In the genomic region with DNA sequence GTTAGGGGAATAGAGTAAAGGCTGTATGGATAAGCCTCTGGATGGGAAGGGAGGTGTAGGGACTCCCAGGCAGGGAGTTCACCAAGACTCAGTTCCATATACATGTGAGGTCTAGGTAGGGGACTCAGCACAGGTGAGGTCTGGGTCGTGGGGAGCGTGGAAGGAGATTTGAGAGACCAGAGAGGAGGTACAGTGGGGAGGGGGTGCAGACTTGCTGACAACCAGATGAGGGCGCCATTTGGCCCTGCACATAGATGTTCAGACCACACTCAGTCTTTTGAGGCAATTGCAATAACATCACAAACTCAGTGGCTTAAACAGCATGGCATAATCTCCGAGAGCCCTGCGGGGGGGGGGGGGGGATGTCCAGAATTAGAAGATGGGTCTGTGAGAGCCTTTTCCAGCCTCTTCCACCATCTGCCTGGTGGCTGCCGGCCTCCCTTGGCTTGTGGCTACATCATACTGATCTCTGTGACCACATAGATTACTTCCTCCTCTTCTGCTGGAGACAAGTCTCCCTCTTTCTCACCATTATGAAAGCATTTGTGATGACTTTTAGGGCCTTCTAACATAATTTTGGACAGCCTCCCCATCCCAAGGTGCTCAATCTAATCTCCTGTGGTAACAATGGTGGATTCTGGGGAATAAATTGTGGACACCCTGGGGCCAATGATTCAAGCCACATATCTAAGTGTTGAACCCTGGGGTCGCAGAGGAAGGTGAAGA, we compare ENCODE assay signal across 10 mouse cellular contexts.
DNase-seq lines count a peak whose midpoint lies in the region; ATAC-seq and TF ChIP-seq lines count a peak whose summit lies in the region.
"Had no signal": no experiment of that assay in that cellular context is flagged by ENCODE, and none has a peak within 500 bp of the region (broad histone marks: within the 10 kb centered on the region; RNA-seq: fewer than 3 reads in every experiment).

No protein-coding gene starts in this region.

- H3K4me2 ChIP-seq in hindbrain, embryonic 11.5 days (replicated peaks; ENCODE audit: low read depth, low read length), result no peak overlapping the region
- no peak overlapping the region for H3K4me2 ChIP-seq in hindbrain, embryonic 13.5 days

- no peak overlapping the region for H3K27ac ChIP-seq in hindbrain, embryonic 11.5 days (ENCODE audit: low read depth, low read length)
- no peak overlapping the region for H3K27ac ChIP-seq in hindbrain, embryonic 13.5 days
- no peak overlapping the region for H3K27ac ChIP-seq in cortical plate, adult 2 months (ENCODE audit: insufficient read depth, low read length)

- peak; percentile 31; the same call in 1 of the 2 replicates for TF ChIP-seq CTCF in cortical plate, adult 2 months (IDR thresholded peaks at IDR 0.05; ENCODE audit: extremely low read depth, insufficient read depth, low read length)

- H3K9ac ChIP-seq in hindbrain, embryonic 11.5 days (ENCODE audit: low read depth, low read length), result no peak overlapping the region
- no peak overlapping the region for H3K9ac ChIP-seq in hindbrain, embryonic 13.5 days

- H3K4me1 ChIP-seq in hindbrain, embryonic 11.5 days (replicated peaks; ENCODE audit: control insufficient read depth, insufficient read depth, low read length), result no peaks in the 10 kb centered on the region
- peaks cover 24% of the 10 kb centered on the region for H3K4me1 ChIP-seq in hindbrain, embryonic 13.5 days (replicated peaks)
- H3K4me1 ChIP-seq in cortical plate, adult 2 months (ENCODE audit: control insufficient read depth, insufficient read depth, low read length), result no peaks in the 10 kb centered on the region

- H3K4me3 ChIP-seq in hindbrain, embryonic 11.5 days (ENCODE audit: low read depth, low read length), result no peak overlapping the region
- no peak overlapping the region for H3K4me3 ChIP-seq in hindbrain, embryonic 13.5 days
- no peak overlapping the region for H3K4me3 ChIP-seq in cortical plate, adult 2 months (ENCODE audit: insufficient read depth, low read length)
- H3K4me3 ChIP-seq: limb, embryonic 10.5 days had no signal

- no peak for ATAC-seq in cerebellum, adult (ENCODE audit: insufficient number of reproducible peaks, low FRiP score, low TSS enrichment)
- no peak for ATAC-seq in hindbrain, embryonic 11.5 days (ENCODE audit: low FRiP score)
- ATAC-seq in hindbrain, embryonic 13.5 days (ENCODE audit: low FRiP score), result no peak
- ATAC-seq in megakaryocyte progenitor cell, adult 5-6 weeks (replicated peaks; ENCODE audit: poor library complexity), result no peak

- no peaks in the 10 kb centered on the region for H3K9me3 ChIP-seq in hindbrain, embryonic 11.5 days (ENCODE audit: control insufficient read depth, low read length)
- H3K9me3 ChIP-seq in hindbrain, embryonic 13.5 days, result no peaks in the 10 kb centered on the region
- H3K9me3 ChIP-seq: limb, embryonic 10.5 days had no signal

- no peaks in the 10 kb centered on the region for H3K36me3 ChIP-seq in hindbrain, embryonic 11.5 days (ENCODE audit: control insufficient read depth, insufficient read depth, low read length)
- H3K36me3 ChIP-seq in hindbrain, embryonic 13.5 days, result no peaks in the 10 kb centered on the region
- H3K36me3 ChIP-seq: limb, embryonic 10.5 days had no signal

- WGBS in hindbrain, embryonic 11.5 days, result 66% methylated on average over 6 of the region's 7 CpGs
- WGBS in hindbrain, embryonic 13.5 days, result 67% methylated on average over 6 of the region's 7 CpGs

- no peak for TF ChIP-seq POLR2A in cortical plate, adult 2 months (IDR thresholded peaks at IDR 0.05; ENCODE audit: extremely low read depth, insufficient read depth, low read length)

- H3K27me3 ChIP-seq in hindbrain, embryonic 11.5 days (ENCODE audit: control insufficient read depth, insufficient read depth, low read length), result no peaks in the 10 kb centered on the region
- no peaks in the 10 kb centered on the region for H3K27me3 ChIP-seq in hindbrain, embryonic 13.5 days

- DNase-seq in cerebellum, adult 11-12 months, result peak; percentile 50
- peak; percentile 21 for DNase-seq in hindbrain, embryonic 11.5 days (ENCODE audit: low spot score)
- DNase-seq in right cerebral cortex, postnatal 14 days, result peak; percentile 16
- DNase-seq in right cerebral cortex, adult 18-20 months, result no peak
- DNase-seq: kidney, adult 18-20 months had no signal
